Mouse (Mus musculus): ENCODE data around the gene Dstyk. TPM values are rescaled to one million over a fixed set of nuclear protein-coding genes. Genes with fewer than 3 reads are reported as not detected.

Gene Dstyk
- total and polyA plus RNA-seq, 2 experiments from 2014 or later, result 6.7 to 37.6 TPM

DNA sequence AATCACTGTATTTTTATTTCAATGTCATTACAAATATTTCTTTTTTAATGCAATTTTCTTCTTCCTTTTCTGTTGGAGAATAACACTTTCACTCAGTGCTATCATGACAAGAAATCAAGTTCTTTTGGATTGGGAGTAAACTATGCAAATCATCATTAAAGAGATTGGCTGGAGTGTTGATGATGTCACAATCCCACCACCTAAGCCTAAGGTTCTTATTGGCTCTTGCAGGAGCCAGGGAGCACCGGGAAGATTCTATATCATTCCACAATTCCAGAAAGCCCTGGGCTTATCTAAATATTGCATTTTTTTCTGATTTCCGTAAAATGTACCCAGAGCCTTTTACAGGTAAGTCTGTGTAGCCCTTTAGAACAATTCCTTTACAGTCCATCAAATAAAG is 20.6 kb upstream of the Dstyk start:
- H3K36me3 ChIP-seq (replicated peaks; ENCODE audit: control insufficient read depth, insufficient read depth, low read length), result no peaks in the 10 kb centered on the region
- H3K27me3 ChIP-seq (ENCODE audit: control insufficient read depth, insufficient read depth, low read length), result no peaks in the 10 kb centered on the region
- no peak overlapping the region for H3K9ac ChIP-seq (replicated peaks; ENCODE audit: low read depth, low read length)
- ATAC-seq (ENCODE audit: insufficient read depth, low read depth) (no peak), DNase-seq (ENCODE audit: low spot score) (no peak)
- H3K4me1 ChIP-seq (ENCODE audit: control insufficient read depth, insufficient read depth), result no peaks in the 10 kb centered on the region
- H3K9me3 ChIP-seq (replicated peaks; ENCODE audit: control insufficient read depth, low read length), result no peaks in the 10 kb centered on the region
- no peak overlapping the region for H3K4me3 ChIP-seq (ENCODE audit: low read depth, low read length)
- H3K27ac ChIP-seq (ENCODE audit: low read depth), result no peak overlapping the region
- TF ChIP-seq CTCF (IDR thresholded peaks at IDR 0.05; ENCODE audit: low read depth), result no peak
- TF ChIP-seq EP300 (IDR thresholded peaks at IDR 0.05; ENCODE audit: low read depth), result no peak
- no peak overlapping the region for H3K4me2 ChIP-seq (ENCODE audit: low read depth, low read length)
- 62% methylated on average over 2 of the region's 2 CpGs for WGBS

DNA sequence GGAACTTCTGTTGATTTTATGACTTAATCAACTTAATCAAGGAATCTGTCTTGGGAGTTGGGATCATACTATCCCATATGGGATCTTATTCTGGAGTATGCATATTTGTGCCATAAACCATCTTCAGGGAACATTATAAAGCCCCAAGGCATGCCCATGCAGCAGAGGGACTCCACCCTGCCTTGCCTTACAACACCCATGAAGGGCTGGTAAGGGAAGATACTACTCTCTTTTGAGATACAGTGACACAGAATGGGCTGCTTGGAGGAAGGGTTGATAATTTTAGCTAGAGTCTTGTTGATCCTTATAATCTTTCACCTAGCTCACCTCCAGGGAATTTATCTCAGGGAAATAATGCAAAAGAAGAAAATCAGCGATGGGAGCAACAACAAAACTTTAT is 16.8 kb upstream of the Dstyk start:
- H3K27ac ChIP-seq (ENCODE audit: low read depth), result no peak overlapping the region
- no peak overlapping the region for H3K9ac ChIP-seq (replicated peaks; ENCODE audit: low read depth, low read length)
- no peak overlapping the region for H3K4me2 ChIP-seq (ENCODE audit: low read depth, low read length)
- H3K9me3 ChIP-seq (replicated peaks; ENCODE audit: control insufficient read depth, low read length), result no peaks in the 10 kb centered on the region
- ATAC-seq (ENCODE audit: insufficient read depth, low read depth), result no peak
- no peak for TF ChIP-seq CTCF (IDR thresholded peaks at IDR 0.05; ENCODE audit: low read depth)
- TF ChIP-seq EP300 (IDR thresholded peaks at IDR 0.05; ENCODE audit: low read depth), result no peak
- no peak overlapping the region for H3K4me3 ChIP-seq (ENCODE audit: low read depth, low read length)
- no peaks in the 10 kb centered on the region for H3K4me1 ChIP-seq (ENCODE audit: control insufficient read depth, insufficient read depth)
- 43% methylated on average over 1 of the region's 1 CpGs for WGBS
- DNase-seq (ENCODE audit: low spot score), result no peak
- H3K27me3 ChIP-seq (ENCODE audit: control insufficient read depth, insufficient read depth, low read length), result no peaks in the 10 kb centered on the region
- no peaks in the 10 kb centered on the region for H3K36me3 ChIP-seq (replicated peaks; ENCODE audit: control insufficient read depth, insufficient read depth, low read length)

DNA sequence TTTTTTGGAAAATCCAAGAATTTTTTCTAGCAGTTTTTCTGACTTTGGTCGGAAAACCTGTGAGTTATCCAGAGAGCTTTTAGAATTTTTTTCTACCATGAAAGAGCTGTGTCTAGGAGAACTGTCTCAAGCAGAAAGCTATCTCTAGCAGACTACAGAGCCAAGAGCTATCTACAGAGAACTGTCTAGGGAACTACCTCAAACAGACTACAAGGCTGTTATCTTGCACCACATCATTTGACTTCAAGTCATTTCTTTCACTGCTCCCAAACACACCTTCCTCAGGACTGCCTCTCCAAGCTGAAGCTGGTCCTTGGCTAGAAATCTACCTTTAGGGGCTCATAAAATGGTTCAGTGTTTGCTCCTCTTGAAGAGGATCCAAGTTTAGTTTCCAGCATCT is 15.5 kb upstream of the Dstyk start:
- Histone ChIP-seq H3K36me3 (replicated peaks; ENCODE audit: control insufficient read depth, insufficient read depth, low read length) (no peaks in the 10 kb centered on the region), H3K27ac (ENCODE audit: low read depth) (no peak overlapping the region), H3K4me2 (ENCODE audit: low read depth, low read length) (no peak overlapping the region), H3K9ac (replicated peaks; ENCODE audit: low read depth, low read length) (no peak overlapping the region), H3K4me3 (ENCODE audit: low read depth, low read length) (no peak overlapping the region), H3K27me3 (ENCODE audit: control insufficient read depth, insufficient read depth, low read length) (no peaks in the 10 kb centered on the region), H3K9me3 (replicated peaks; ENCODE audit: control insufficient read depth, low read length) (no peaks in the 10 kb centered on the region), H3K4me1 (ENCODE audit: control insufficient read depth, insufficient read depth) (no peaks in the 10 kb centered on the region)
- TF ChIP-seq CTCF (IDR thresholded peaks at IDR 0.05; ENCODE audit: low read depth) (no peak), EP300 (IDR thresholded peaks at IDR 0.05; ENCODE audit: low read depth) (no peak)
- ATAC-seq (ENCODE audit: insufficient read depth, low read depth) (no peak), DNase-seq (ENCODE audit: low spot score) (no peak)
- WGBS, result 64% methylated on average over 1 of the region's 1 CpGs

DNA sequence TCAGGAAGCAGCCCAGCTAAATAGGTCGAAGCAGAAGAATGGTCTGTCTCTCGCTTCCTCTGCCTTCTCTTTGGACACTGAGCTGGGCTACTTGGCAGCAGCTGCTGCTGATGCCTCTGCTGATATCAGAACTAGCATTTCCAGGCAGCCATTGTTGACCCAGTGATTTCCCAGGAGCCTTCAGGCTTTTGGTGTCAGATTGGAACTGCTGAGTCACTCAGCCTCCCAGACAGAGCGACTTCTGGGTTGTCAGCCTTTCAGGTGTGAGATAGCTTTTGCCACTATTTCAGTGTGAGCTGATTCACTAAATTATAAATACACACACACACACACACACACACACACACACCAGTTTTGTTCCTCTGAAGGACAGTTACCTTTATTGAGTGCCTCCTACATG is 6.7 kb upstream of the Dstyk start:
- H3K4me2 ChIP-seq (ENCODE audit: low read depth, low read length), result no peak overlapping the region
- 67% methylated on average over 3 of the region's 3 CpGs for WGBS
- DNase-seq (ENCODE audit: low spot score), result no peak
- H3K9me3 ChIP-seq (replicated peaks; ENCODE audit: control insufficient read depth, low read length), result 0 out of 2 replicates have a peak, but pooled peaks cover 3% of the 10 kb centered on the region
- H3K27me3 ChIP-seq (ENCODE audit: control insufficient read depth, insufficient read depth, low read length), result no peaks in the 10 kb centered on the region
- no peak for ATAC-seq (ENCODE audit: insufficient read depth, low read depth)
- H3K27ac ChIP-seq (ENCODE audit: low read depth), result no peak overlapping the region
- H3K4me3 ChIP-seq (ENCODE audit: low read depth, low read length), result no peak overlapping the region
- no peak overlapping the region for H3K9ac ChIP-seq (replicated peaks; ENCODE audit: low read depth, low read length)
- H3K4me1 ChIP-seq (ENCODE audit: control insufficient read depth, insufficient read depth), result no peaks in the 10 kb centered on the region
- TF ChIP-seq EP300 (IDR thresholded peaks at IDR 0.05; ENCODE audit: low read depth) (no peak), CTCF (IDR thresholded peaks at IDR 0.05; ENCODE audit: low read depth) (no peak)
- H3K36me3 ChIP-seq (replicated peaks; ENCODE audit: control insufficient read depth, insufficient read depth, low read length), result no peaks in the 10 kb centered on the region

DNA sequence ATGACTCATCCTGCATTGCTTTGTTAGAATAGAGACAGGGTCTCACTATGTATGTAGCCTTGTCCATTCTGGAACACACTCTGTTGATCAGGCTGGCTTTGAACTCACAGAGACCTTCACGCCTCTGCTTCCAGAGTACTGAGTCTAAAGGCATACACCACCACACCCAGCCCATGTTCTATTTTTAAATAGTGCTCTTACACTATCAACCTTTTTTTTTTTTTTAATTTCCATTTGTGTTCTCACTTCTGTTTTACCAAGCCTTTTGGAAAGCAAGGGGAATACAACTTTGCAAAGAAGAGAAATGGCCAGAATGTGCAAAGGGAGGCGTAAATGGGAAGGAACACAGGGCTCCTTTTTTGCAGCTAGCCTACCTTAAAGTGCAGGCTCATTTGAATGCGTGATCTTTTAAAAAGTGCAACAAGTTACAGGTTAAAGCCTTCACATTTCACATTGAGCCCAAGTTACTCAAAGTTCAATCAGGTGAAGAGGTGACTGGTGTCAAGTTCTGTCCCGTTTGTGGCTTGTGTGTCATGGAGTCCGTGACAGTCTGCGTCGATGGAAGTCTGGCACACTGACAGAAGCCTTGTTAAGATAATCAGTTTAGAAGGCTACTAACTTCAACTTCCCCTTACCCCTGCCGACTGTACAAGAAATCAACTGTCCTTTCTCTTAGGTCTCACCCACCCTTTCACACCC is 962 bp upstream of the Dstyk start:
- no peak overlapping the region for H3K4me3 ChIP-seq (ENCODE audit: low read depth, low read length)
- 52% methylated on average over 8 of the region's 8 CpGs for WGBS
- no peak overlapping the region for H3K9ac ChIP-seq (replicated peaks; ENCODE audit: low read depth, low read length)
- H3K9me3 ChIP-seq (replicated peaks; ENCODE audit: control insufficient read depth, low read length), result no peaks in the 10 kb centered on the region
- DNase-seq (ENCODE audit: low spot score) (no peak), ATAC-seq (ENCODE audit: insufficient read depth, low read depth) (no peak)
- no peak overlapping the region for H3K27ac ChIP-seq (ENCODE audit: low read depth)
- H3K4me2 ChIP-seq (ENCODE audit: low read depth, low read length), result peak overlapping the region; percentile 89; the same call in 1 of the 2 replicates
- TF ChIP-seq CTCF (IDR thresholded peaks at IDR 0.05; ENCODE audit: low read depth), result no peak
- TF ChIP-seq EP300 (IDR thresholded peaks at IDR 0.05; ENCODE audit: low read depth), result no peak
- H3K36me3 ChIP-seq (replicated peaks; ENCODE audit: control insufficient read depth, insufficient read depth, low read length), result no peaks in the 10 kb centered on the region
- no peaks in the 10 kb centered on the region for H3K27me3 ChIP-seq (ENCODE audit: control insufficient read depth, insufficient read depth, low read length)
- H3K4me1 ChIP-seq (ENCODE audit: control insufficient read depth, insufficient read depth), result peaks cover 13% of the 10 kb centered on the region

DNA sequence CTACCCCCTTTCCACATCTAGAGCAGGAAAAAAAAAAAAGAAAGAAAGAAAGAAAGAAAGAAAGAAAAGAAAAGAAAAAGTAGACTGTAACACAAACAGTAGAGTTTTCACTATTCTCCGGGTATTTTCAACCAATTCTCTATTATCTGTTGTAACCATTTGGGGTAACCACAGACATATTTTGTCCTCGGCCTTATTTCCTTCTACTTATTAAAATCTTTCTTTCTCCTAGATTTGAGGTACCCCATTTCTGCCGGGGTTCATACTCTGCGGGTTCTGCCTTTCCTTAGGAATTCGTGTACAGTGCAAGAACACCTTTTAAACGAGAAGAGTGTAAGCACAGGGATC is 438 bp upstream of the Dstyk start:
- no peaks in the 10 kb centered on the region for H3K27me3 ChIP-seq (ENCODE audit: control insufficient read depth, insufficient read depth, low read length)

More for the DNA sequence above, 438 bp upstream of the Dstyk start:
- H3K4me1 ChIP-seq (ENCODE audit: control insufficient read depth, insufficient read depth), result peaks cover 13% of the 10 kb centered on the region
- DNase-seq (ENCODE audit: low spot score), result no peak
- H3K4me2 ChIP-seq (ENCODE audit: low read depth, low read length), result peak overlapping the region; percentile 89
- H3K27ac ChIP-seq (ENCODE audit: low read depth), result peak overlapping the region; percentile 97
- TF ChIP-seq EP300 (IDR thresholded peaks at IDR 0.05; ENCODE audit: low read depth) (no peak), CTCF (IDR thresholded peaks at IDR 0.05; ENCODE audit: low read depth) (no peak)
- peak overlapping the region; percentile 93 for H3K4me3 ChIP-seq (ENCODE audit: low read depth, low read length)
- H3K36me3 ChIP-seq (replicated peaks; ENCODE audit: control insufficient read depth, insufficient read depth, low read length), result no peaks in the 10 kb centered on the region
- no peaks in the 10 kb centered on the region for H3K9me3 ChIP-seq (replicated peaks; ENCODE audit: control insufficient read depth, low read length)
- no peak for ATAC-seq (ENCODE audit: insufficient read depth, low read depth)
- peak overlapping the region; percentile 92 for H3K9ac ChIP-seq (replicated peaks; ENCODE audit: low read depth, low read length)
- WGBS, result 9% methylated on average over 6 of the region's 6 CpGs

All from heart, postnatal 0 days (tissue).